Mouse (Mus musculus) CD8-positive naive resting alpha-beta T cell, adult 57 days (primary cell): ENCODE data around the gene Corin. TPM values are rescaled to one million over a fixed set of nuclear protein-coding genes. Genes with fewer than 3 reads are reported as not detected.

Experiments
- total RNA-seq: library from RNA; stranded (reverse); gene quantifications from one replicate; pipeline ENCODE4 v1.2.4, GENCODE M21; 2023

Gene Corin
- total RNA-seq = not detected

GRCm38 (mm10) chr5:72503531-72504523 is at the start of gene Corin:
Gene Corin (minus strand): TSS chr5:72504473.

Other genes starting within 250 kb of the Corin start
- gene Nfxl1, start 55.2 kb upstream of the Corin start, total RNA-seq = 10.4 TPM
- not detected for gene Zar1, start 76.8 kb upstream of the Corin start, total RNA-seq
- not detected for gene Gm5868, start 83.1 kb upstream of the Corin start, total RNA-seq
- 18.6 TPM for gene Cnga1, start 139.8 kb upstream of the Corin start, total RNA-seq
- 12.6 TPM for gene Nipal1, start 143.3 kb upstream of the Corin start, total RNA-seq
- 184 TPM for gene Txk, start 248.3 kb upstream of the Corin start, total RNA-seq